Mouse (Mus musculus) right cerebral cortex, postnatal 4 days (tissue): ENCODE results near the gene Shc3.
A peak's percentile ranks its signal among the peaks of the same experiment; 100 is the strongest.

Experiments
- DNase-seq: peaks from one replicate; pipeline ENCODE4 v3.0.0-alpha.2; 2022

The Shc3 gene

DNA sequence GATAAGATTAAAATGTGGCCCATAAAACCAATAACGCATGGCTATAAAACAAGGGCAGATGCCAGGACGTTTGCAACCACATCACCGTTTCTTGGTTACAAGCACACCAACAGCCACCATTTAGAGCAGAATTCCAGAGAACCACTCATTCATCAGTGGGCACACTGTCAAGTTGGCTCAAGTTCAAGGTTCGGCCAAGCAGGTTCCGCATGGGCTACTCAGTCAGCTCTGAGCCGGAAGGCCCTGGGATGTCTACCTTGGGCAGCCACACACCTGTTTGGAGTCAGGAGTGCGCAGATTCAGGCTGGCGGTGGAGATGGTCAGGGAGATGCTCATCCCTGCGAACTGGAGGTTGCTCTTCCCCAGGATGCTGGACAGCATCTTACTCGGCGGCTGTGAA lies 89.4 kb downstream of the Shc3 start:
- peak; percentile 52 for DNase-seq

DNA sequence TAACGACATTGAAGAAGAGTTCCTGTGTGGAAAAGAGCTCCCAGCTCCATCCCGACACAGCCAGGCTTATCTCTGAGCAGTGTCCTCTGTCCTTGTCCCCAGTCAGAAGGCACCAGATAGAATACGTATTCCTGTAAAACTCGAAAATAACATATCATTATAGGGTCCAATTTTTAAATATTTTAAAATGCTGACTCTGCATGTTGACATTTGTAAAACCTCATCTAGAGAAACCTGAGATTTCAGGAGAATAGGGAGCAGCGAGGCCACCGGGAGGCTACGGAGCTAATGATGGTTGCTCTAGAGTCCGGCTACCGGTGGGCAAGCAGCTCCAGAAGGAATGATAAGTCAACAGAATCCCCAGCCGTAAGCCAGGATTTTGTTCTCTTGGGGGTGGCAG lies 92.2 kb downstream of the Shc3 start:
- no peak for DNase-seq

DNA sequence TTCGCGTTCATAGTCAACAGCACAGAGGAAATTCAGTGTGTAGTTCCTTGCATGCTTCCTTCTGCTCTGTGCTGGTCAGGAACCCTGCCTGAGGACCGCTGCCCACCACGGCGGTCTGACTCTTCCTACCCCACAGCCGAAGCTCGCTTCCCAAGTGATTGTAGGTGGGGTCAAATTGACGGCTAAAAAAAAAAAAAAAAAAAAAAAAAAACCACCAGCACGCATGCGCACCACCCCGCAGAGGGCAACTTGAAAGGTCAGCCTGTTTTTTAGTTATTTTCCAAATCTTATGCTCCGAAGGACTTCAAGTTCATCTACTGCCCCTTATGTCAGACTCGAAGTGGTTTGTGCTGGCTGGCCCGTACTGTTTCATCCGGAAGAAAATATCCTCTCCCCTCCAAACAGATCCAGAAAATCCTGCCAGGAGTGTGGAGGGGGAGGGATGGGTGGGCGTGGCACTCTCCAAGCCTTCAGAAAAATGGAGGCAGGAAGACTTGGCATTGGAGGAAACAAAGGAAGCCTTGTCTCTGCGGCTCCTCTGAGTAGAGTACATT lies 100.4 kb downstream of the Shc3 start:
- DNase-seq, result no peak

DNA sequence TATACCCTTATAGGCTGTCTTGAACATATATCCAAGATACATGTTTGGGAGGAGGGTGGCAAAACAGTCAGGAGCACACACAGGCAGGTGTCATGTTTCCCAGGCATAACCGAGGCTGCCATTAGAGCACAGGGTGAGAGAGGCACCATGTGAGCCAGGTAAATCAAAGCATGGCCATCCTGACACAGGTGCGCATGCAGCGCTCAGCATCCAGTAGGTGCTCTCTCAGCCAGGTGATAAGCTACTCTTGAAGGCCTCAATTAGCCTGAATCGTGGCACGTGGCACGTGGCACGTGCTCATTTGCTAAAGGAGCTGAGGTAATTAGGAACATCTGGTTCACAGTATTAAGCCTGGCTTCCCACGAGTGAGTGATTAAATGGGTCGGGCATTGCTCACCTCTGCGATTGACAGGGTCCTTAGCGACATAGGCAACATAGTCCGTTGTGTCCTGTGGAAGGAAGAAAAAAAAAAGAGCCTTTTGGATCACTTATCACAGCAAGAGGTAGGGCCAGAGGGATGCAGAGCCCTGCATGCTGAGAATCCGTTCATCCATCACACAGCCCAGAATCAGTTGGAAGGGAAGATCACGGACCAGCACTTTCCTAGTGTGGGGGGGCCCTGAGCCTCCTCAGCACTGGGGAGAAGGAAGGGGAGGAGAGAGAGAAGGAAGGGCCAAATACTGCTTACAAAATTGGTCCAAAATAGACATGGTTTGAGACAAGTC lies 102.9 kb downstream of the Shc3 start:
- no peak for DNase-seq

DNA sequence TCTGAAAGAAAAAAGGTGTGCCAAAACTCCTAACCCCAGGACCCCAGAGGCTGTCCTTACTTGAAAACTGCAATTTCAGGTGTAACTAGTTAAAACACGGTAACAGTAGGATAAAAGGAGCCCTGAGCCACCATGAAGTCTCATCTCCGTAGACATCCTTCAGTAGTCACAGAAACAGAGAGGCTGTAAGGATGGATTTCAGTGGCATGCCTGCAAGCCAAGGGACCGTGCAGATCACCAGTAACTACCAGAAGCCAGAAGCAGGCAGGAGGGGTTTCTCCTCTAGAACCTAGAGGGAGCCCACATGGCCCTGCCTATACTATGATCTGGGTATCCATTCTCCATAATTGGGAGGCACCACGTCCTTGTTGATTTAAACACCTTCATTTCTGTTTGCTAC lies 104.9 kb downstream of the Shc3 start:
- no peak for DNase-seq

DNA sequence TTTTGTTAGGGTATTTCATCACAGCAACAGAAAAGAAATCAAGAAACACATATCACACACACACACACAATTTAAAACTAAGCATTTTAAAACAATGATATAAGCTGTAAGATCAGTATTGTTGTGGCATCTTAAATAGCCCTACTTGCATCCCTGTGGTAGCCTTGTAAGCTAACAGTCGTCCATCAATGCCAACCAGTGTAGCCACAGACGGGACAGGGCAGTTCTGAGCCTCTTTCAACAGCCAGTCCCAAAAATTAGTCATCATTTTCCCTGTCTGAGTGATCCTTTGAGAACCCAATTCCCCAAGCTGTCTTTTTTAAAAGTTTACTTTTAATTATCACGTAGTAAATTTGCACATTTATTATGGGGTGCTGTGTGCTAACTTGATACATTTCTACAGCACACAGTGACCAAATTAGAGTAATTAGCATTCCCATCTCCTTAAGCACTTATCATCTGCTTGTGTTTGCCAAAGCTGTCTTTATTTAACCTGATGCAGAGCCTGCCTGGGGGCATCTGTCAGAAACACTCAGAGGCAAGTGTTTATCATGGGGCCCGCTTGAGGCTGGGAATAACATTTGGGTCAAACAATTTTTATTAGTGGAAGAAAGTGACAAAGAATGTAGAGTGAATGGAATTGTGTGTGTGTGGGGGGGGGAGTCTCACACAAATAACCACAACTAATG lies 112.9 kb downstream of the Shc3 start:
- no peak for DNase-seq

DNA sequence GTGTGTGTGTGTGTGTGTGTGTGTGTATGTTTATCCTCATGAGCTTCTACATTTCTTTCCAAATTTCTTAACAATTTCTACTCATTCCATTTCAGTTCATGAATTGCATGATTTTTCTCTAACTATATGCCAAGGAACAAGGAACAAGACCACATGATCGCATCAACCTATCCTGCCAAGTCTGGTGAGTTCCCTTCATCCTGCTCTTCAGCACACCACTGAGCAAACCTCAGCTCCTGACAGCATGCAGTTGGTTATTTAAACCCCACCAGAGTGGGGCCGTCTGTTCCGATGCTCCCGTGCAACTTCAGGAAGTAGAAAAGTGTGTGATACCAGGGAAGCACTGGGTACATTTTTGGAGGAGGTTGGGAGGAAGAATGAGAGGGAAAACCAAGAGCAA lies 122.7 kb downstream of the Shc3 start:
- no peak for DNase-seq

DNA sequence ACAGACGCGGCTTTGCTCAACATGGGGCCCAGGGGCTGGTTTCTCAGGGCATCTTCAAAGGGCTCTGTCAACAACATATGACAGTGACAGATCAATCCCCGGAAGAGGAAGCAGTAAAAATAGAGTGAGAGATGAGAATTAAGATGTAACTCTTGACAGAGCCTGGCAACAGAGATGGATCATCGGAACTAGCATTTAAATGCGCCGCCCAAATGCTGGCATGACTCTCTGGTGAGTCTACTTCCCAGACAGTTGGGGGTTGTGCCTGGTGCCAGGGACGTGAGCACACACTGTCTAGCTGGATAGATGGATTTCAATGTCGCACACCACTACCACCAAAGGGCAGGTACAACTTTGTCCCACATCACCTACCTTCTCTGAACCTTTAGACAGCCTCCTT lies 126.3 kb downstream of the Shc3 start:
- no peak for DNase-seq

DNA sequence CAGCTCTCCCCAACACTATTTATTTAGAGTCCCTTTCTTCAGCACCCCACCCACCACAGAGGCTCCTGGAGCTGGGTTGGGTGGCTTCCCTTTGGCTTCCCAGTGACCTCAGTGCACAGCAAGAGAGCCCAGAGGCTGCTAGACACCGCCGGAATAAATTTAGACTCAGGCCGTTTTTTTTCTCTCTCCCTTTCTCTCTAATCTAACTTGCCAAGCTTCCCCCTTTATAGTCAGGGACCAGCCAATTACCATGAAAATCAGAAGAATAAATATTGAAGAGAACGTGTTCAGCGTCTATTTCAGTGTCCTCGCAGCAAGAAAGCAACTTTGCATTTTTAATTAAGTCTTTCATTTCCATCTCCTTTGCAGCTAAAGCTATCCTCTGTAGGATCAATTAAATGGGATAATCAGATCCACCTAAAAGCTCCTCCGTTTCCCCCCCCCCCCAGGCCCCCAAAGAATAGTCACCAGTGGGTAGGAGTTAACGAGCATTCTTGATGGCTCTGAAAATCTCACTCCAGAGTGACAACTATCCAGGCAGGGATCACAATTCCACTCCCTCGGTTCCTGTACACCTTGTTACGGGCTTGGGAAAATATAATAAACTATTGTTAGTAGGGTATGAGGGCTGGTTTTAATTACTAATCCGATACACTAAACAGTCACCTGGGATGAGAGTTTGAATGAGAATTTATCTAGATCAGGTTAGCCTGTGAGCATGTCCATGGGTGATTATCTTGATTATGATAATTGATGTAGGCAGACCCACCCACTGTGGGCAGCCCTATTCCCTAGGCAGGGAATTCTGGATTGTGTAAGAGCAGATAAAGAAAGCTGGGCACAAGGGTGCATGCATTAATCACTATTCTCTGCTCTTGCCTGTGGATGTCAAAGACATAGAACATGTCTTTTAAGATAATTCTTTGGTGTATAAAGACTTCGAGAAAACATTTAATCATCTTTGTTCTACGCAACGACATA lies 131.8 kb downstream of the Shc3 start:
- DNase-seq, result no peak

DNA sequence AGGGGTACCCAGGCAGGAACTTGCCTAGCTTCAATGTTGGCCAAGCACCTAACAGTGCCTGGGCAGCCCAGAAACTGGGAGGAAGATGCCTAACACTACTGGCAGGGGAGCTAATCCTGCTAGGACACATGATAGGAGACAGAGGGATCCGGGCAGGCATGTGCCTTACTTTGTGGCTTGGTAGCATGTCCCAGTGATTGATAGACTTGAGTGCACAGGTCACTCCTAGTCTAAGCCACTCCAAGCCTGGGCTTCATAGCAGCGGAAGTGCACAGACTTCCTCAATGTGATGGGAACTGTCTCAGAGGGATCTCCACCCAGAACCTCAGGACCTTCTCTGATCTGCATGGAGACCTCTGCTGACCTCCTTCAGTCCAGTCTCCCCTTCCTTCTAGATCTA lies 134.1 kb downstream of the Shc3 start:
- DNase-seq, result no peak

DNA sequence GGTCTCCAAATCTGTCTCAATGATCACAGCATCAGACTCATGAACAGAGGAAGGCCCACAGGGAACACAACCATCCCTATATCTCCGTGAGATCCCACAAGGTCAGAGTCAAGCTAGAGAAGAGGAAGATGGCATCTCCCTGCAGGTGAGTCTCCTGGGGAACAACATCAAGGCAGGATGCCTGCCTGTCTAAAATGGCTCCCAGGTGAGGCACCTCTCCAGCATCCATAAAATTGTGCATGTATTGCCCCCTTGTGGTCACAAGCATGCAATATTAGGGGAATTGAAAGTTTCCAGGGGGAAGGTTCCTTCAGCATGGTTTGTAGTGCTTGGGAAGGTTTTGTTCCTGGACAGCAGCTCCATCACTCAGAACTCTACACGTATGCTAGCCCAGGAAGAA lies 134.8 kb downstream of the Shc3 start:
- no peak for DNase-seq

DNA sequence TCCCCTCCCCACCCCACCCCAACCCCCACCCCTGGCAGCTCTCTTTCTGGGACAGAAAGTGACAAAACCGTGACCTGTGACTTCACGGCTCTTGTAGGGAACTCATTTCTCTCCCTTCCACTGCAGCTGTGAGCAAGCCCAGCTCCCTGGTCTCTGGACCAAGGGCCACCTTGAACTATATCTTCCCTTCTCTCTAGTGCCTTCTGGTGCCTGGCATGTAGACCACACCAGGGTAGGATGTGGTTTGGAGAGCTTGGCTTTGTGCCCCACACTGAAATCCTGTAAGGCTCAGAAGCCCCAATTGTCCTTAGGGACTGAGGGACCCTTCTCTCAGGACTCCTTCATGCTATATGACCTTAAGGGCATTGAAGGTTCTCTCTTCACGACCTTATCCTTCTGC lies 135.8 kb downstream of the Shc3 start:
- DNase-seq, result no peak

DNA sequence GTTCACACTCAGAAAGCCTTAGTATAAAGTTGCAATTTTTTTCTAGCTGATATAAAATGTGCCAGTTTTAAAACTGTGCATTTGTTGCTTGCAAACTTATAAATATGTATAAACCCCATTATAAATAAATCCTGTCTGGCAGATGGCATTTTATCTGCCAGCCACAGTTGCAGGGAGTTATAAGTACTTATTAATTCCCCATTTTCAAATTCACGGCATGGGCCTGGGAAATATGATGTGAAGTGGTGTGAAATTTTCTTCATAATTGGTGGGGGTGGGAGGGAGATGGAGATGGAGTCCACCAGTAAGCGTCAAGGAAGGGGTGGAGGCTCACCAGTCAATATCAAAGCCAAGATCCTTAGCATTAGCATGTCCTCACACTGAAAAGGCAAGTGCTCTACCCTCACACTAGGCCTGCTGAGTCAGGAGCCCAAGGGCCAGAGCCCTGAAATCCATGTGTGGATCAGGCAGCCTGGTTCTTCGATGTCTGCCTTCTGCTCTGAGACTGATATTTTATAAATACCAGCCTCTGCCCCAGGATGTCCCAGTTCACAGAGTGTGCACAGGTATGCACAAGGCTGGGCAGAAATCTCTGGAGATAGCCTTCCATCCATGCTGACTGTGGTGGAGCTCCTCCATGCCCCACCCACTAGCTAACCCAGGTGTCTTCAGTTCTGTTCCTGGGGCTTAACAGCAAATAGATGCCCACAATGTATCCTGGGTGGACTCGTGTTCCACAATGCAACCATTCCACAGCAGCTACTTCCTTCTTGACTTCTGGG lies 143.4 kb downstream of the Shc3 start:
- no peak for DNase-seq

DNA sequence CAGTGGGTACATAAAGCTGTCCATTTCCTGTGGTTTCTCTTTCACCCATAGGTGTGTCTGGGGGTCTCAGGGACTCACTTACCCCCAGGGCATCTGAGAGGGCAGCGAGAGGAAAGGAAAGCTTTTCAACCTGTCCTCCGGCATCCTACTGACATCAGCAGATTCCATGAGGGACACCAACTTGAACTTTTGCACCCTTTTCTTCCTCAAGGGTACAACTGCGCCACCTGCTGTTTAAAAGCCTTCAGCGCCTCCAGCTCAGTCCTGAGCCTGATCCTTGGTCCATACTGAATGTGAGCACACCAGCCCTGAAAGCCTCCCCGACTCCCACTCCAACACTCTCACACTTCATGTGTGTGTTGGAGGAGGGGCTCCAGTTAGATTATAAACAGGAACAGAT lies 144.6 kb downstream of the Shc3 start:
- DNase-seq, result peak; percentile 67

DNA sequence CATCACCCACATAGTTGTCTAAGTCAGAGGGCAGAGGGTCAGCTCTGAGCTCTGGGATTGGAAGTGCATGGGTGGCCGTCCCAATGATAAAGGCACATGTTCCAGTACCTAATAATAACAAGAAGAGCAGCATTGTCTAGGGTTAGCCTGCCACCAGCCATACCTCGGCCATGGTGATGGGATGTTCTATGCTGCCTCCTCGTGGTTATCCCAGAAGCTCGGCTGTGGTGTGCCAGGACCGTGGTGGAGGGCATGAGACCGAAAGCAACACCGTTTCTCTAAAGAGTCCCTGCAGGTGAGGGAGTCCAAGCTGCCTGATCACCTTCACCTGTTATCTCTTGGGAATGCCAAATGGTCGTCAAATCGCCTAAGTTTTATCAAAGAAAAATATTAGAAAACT lies 145.6 kb downstream of the Shc3 start:
- no peak for DNase-seq

DNA sequence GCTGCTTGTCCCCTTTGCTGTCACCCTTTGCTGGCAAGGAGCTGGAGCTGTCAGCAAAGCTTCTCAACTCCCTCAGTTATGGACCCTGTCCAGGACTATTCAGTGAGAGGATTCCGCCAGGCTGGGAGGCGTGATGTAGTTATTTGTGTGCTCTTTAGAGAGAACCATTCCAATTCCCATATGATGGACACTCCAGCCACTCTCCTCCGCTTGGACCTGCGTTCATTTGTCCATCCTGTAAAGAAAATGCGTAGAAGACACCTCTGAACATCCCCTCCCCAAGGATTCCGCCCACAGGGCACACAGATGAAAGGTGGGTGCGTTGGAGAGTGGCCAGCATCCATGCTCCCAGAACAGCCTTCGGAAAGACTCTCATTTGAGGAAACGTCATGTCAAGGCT lies 148.4 kb downstream of the Shc3 start:
- DNase-seq, result no peak

DNA sequence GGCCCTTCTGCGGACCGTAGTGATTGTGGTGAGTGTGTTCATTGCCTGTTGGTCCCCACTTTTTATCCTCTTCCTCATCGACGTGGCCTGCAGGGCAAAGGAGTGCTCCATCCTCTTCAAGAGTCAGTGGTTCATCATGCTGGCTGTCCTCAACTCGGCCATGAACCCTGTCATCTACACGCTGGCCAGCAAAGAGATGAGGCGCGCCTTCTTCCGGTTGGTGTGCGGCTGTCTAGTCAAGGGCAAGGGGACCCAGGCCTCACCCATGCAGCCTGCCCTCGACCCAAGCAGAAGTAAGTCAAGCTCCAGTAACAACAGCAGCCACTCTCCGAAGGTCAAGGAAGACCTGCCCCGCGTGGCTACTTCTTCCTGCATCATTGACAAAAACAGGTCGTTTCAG lies 149.7 kb downstream of the Shc3 start:
- DNase-seq, result no peak

DNA sequence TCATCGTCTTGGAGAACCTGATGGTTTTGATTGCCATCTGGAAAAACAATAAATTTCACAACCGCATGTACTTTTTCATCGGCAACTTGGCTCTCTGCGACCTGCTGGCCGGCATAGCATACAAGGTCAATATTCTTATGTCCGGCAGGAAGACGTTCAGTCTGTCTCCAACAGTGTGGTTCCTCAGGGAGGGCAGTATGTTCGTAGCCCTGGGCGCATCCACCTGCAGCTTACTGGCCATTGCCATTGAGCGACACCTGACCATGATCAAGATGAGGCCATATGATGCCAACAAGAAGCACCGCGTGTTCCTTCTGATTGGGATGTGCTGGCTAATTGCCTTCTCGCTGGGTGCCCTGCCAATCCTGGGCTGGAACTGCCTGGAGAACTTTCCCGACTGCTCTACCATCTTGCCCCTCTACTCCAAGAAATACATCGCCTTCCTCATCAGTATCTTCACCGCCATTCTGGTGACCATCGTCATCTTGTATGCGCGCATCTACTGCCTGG lies 150.2 kb downstream of the Shc3 start:
- peak; percentile 45 for DNase-seq

DNA sequence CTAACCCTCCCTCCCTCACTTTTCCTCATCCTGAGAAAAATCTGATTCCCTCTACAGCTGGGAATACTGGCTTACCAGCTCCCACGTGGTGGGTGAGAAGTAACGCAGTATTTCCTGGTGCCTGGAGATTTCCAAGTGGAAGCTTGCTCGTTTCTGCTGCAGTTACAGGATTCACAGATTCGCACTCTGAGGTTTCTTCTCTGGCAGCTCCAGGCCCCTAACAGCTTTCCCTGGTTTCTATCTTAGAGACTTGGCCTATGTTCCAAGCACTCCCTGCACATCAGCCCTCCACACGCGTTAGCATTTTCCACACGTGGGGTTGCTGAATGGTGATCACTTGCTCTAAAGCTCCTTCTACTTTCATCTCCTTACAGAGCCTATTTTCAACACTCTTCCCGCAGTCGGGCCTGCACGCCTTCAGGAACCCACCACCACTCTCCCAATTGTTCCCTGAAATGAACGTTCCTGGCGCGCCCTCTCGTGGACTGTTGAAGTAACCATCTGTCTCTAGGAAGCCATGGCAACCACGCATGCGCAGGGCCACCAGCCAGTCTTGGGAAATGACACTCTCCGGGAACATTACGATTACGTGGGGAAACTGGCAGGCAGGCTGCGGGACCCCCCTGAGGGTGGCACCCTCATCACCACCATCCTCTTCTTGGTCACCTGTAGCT lies 150.8 kb downstream of the Shc3 start:
- peak; percentile 100 for DNase-seq

DNA sequence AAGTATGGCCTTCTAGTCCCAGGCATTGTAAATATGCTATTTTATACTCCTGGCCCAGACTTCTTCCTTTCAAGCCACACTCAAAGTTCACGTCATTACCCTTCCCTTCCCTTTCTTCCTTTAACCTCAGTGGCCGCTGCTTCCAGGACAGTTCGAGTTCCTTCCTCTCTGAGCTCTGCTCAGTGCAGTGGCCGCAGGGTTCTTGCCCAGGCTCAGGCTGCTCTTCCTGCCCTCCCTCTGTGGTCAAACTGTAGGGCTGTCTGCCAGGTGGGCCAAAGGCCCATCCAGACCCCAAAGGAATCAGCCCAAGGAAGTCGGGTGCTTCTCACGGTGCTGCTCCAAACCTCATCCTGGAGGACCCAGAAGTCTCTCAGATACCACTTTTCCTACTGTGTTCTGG lies 151.4 kb downstream of the Shc3 start:
- DNase-seq, result no peak

DNA sequence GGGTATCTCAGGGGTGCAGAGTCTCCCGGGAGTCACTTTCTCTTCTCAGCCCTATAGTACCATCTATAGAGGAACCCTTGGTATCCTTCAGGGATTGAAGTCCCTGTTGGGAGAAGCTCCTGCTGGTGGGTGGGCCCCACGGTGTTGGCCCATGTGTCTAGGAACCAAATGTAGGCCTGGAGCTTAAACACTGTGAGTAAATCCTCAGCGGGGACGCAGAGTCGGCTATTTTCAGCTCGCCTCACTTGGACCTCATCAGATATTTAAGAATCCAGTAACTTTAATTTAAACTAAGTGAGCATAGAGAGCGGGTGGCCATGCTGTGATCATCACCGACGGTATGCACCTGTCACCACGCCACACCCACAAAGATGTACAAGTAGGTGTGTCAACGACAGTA lies 152.5 kb downstream of the Shc3 start:
- DNase-seq, result no peak

DNA sequence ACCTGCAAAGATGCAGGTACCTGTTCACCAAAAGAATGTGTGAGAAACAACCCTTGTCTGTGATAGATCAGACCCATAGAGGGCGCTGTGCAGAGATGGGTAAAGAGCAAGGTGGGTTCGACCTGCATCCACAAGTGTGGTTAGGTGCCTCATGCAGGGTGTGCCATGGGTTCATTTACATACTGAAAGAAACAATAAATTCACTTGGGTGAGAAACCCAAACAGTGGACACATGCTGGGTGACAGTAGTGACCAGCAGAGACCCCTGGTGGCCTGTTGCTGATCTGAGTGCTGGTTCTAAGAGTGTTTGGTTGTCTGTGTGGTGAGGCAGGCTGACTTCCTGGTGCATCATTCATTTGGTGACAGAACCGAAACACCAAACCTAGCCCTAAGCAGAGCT lies 155.8 kb downstream of the Shc3 start:
- no peak for DNase-seq
